Mouse (Mus musculus) bone marrow macrophage, adult 2 months (primary cell): ENCODE data around the gene Slc25a44.

Experiments
- CTCF ChIP-seq: IDR thresholded peaks from 2 replicates; pipeline ENCODE4 v1.5.1; 2012; ENCODE audit warnings: low read depth, mild to moderate bottlenecking, low read length, moderate library complexity
- POLR2A ChIP-seq: IDR thresholded peaks from 2 replicates; pipeline ENCODE4 v1.6.1; 2012; ENCODE audit warnings: mild to moderate bottlenecking, low read depth, low read length, borderline replicate concordance

DNA sequence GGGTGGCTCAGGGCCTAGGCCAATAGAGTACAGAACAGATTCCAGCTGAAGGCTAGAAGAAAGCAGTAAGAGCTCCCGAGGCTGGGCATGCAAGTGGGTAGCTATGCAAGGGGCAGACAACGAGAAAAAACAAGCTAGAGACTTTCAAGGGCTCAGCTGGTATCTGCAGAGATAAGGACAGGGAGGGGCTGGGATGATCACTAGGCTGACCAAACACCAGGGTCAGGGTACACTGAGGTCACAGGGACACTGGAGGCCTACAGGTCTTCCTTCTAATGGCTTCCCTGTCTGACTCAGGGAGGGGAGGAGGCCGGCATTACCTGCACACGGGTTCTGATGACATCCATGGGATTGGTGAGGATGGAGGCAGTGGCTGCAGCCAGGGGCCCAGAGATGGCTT lies 9.3 kb downstream of the Slc25a44 start:
- TF ChIP-seq POLR2A (no peak), CTCF (no peak)
